Mouse (Mus musculus) limb, embryonic 13.5 days (tissue): ENCODE results near the gene Prmt1. TPM values are rescaled to one million over a fixed set of nuclear protein-coding genes. Genes with fewer than 3 reads are reported as not detected.

Experiments
- ATAC-seq: fragments of 200-750 bp; cut with Nextera tagmentation; 2 replicates; pipeline ENCODE4 v1.8.0; 2017; ENCODE audit warnings: low read depth, moderate number of reproducible peaks, moderate TSS enrichment; ENCODE audit not compliant: low FRiP score
- H3K27ac ChIP-seq: fragments of 300-500 bp; sonication (generic); 2 replicates; pipeline ENCODE4 v1.5.1; 2015; ENCODE audit warnings: inconsistent platforms, mild to moderate bottlenecking, moderate library complexity
- H3K27me3 ChIP-seq: fragments of 300-500 bp; sonication (generic); 2 replicates; pipeline ENCODE4 v1.6.1; 2015; ENCODE audit warnings: mild to moderate bottlenecking, inconsistent platforms
- H3K36me3 ChIP-seq: fragments of 300-500 bp; sonication (generic); 2 replicates; pipeline ENCODE4 v1.6.1; 2015; ENCODE audit warnings: inconsistent platforms, mild to moderate bottlenecking, moderate library complexity
- H3K4me1 ChIP-seq: fragments of 300-500 bp; sonication (generic); 2 replicates; pipeline ENCODE4 v1.6.1; 2015; ENCODE audit warnings: inconsistent platforms
- H3K4me2 ChIP-seq: fragments of 300-500 bp; sonication (generic); replicated peaks from 2 replicates; pipeline ENCODE4 v1.6.1; 2015; ENCODE audit warnings: inconsistent platforms, mild to moderate bottlenecking, moderate library complexity
- H3K4me3 ChIP-seq: fragments of 300-500 bp; sonication (generic); 2 replicates; pipeline ENCODE4 v1.5.1; 2015; ENCODE audit warnings: moderate library complexity, mild to moderate bottlenecking, inconsistent platforms
- H3K9ac ChIP-seq: fragments of 300-500 bp; sonication (generic); 2 replicates; pipeline ENCODE4 v1.6.1; 2015; ENCODE audit warnings: mild to moderate bottlenecking, inconsistent platforms
- H3K9me3 ChIP-seq: fragments of 300-500 bp; sonication (generic); 2 replicates; pipeline ENCODE4 v1.6.1; 2016; ENCODE audit warnings: inconsistent platforms
- WGBS: fragments of 180-500 bp; shearing (Covaris S2); methylation state at CpG from one replicate; pipeline ENCODE4 v1.1.7; 2015; 5-methylcytosine and 5-hydroxymethylcytosine counted together
- polyA plus RNA-seq: library from polyadenylated mRNA; unstranded; fragments of >200 nt; fragmentation: Nextera tagmentation; extraction: Ambion mirVana; gene quantifications from 2 replicates; pipeline ENCODE4 v1.2.1, GENCODE M21; 2015

The Prmt1 gene
- polyA plus RNA-seq, 1 experiment from 2014 or later: 670 TPM

DNA sequence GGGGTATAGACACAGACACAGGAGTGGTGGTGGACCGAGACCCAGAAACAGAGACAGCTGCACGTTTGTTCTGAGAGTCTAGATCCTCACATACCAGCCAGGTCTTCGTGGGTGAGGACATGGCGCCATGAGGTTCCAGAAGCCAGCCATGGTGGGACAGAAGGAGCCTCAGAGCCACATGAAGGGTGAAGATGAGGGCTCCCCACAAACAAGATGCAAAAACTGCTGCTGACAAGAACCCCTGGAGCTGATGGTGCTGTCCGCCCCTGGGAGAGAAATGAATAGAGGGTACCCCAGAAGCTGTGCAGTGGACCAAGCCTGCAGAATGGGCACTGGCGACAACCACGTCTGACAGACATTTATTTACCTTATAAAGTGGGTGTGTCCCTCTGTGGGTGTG is 15.2 kb downstream of the Prmt1 start:
- H3K27ac ChIP-seq: peak overlapping the region; percentile 85; the same call in 1 of the 2 replicates
- H3K4me3 ChIP-seq: peak overlapping the region; percentile 55
- H3K9me3 ChIP-seq: no peaks in the 10 kb centered on the region
- H3K9ac ChIP-seq: peak overlapping the region; percentile 69
- H3K4me1 ChIP-seq: peaks cover 35% of the 10 kb centered on the region
- no peak for ATAC-seq
- WGBS: 70% methylated on average over 7 of the region's 7 CpGs
- peaks cover 19% of the 10 kb centered on the region for H3K36me3 ChIP-seq
- peak overlapping the region; percentile 73 for H3K4me2 ChIP-seq
- no peaks in the 10 kb centered on the region for H3K27me3 ChIP-seq

DNA sequence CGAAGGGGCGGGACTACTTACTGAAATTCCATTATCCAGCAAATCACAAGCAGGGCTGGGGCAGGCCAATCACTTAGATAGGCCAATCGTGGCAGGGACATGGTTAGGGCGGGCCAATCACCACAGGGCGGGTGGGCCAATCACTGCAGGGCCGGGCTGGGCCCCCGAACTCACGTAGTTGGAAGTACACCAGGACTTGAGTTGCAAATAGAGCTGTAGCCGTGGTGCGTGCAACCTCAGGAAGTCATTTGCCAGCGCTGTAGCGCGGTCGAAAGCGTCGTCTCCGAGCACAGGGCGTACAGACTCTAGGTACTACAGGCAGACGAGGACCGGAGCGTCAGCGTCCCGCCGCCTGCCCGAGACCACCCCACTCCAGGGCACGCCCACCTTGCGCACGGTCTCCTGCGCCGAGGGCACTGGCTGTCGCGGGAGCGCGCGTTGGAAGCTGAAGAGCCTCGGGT is 16.1 kb downstream of the Prmt1 start:
- Histone ChIP-seq H3K9ac (peak overlapping the region; percentile 69), H3K4me3 (peak overlapping the region; percentile 55), H3K27ac (peak overlapping the region; percentile 85), H3K36me3 (peaks cover 19% of the 10 kb centered on the region), H3K4me2 (peak overlapping the region; percentile 73), H3K27me3 (no peaks in the 10 kb centered on the region), H3K4me1 (peaks cover 35% of the 10 kb centered on the region), H3K9me3 (no peaks in the 10 kb centered on the region)
- under 1% methylated on average over 36 of the region's 36 CpGs for WGBS
- ATAC-seq: peak; percentile 97

DNA sequence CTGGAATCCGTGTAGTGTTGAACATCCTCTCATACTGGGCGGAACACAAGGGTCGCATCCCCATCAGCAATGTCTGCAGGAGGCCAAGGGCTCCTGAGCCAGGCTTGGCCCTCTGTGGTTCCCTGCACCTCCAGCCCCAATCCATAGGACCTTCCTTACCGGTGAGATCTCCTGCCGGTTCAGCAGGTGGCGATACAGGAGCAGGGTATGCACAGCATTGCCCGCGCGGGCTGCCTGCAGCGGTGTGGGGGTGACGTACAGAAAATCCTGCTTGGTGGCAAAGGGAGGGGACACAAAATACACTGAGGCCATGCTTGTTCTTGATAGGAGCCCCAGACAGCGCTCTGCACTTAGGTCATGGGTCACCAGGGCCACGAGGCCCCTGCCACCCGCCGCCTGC is 19.7 kb downstream of the Prmt1 start:
- H3K4me3 ChIP-seq: no peak overlapping the region
- H3K27ac ChIP-seq: no peak overlapping the region
- WGBS: 72% methylated on average over 15 of the region's 15 CpGs
- peaks cover 12% of the 10 kb centered on the region for H3K4me1 ChIP-seq
- peaks cover 50% of the 10 kb centered on the region for H3K36me3 ChIP-seq
- no peak for ATAC-seq
- H3K9ac ChIP-seq: no peak overlapping the region
- H3K4me2 ChIP-seq: no peak overlapping the region
- no peaks in the 10 kb centered on the region for H3K9me3 ChIP-seq
- no peaks in the 10 kb centered on the region for H3K27me3 ChIP-seq

DNA sequence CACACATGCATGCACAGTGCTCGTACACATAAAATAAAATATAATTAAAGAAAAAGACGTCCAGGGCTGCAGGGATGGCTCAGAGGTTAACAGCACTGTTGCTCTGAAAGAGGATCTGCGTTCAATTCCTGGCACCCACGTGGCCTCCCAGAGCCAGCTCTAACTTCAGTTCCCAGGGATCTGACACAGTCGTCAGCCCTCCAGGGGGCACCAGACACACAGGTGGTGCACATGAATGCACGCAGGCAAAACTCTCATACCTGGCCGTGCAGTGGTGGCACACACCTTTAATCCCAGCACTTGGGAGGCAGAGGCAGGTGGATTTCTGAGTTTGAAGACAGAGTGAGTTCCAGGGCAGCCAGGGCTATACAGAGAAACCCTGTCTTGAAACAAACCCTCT is 20.4 kb downstream of the Prmt1 start:
- H3K9me3 ChIP-seq: no peaks in the 10 kb centered on the region

DNA sequence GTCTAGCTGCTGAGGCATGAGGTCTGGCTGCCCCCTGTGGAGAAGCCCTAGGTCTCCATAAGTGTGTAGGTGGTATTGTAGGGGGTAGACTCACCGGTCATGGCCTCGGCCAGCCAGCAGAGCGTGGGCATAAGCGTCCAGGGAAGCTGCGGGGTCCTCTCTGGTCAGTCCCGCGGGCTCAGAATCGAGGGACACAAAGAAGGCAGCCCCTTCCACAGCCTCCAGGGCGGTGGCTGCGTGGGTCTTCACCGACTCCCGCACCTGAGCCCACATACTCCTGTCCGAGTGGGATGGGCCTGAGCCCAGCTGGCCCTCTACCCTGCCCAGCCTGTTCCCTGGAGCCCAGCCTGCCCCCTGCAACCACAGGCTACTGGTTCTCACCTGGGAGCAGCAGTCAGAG is 21.4 kb downstream of the Prmt1 start:
- Histone ChIP-seq H3K27ac (no peak overlapping the region), H3K4me2 (no peak overlapping the region), H3K36me3 (peaks cover 64% of the 10 kb centered on the region), H3K4me3 (no peak overlapping the region), H3K4me1 (peaks cover 3% of the 10 kb centered on the region), H3K27me3 (no peaks in the 10 kb centered on the region), H3K9me3 (no peaks in the 10 kb centered on the region), H3K9ac (no peak overlapping the region)
- WGBS: 94% methylated on average over 13 of the region's 13 CpGs
- no peak for ATAC-seq

More for the DNA sequence above, 20.4 kb downstream of the Prmt1 start:
- Histone ChIP-seq H3K36me3 (peaks cover 57% of the 10 kb centered on the region), H3K4me2 (no peak overlapping the region), H3K9ac (no peak overlapping the region), H3K4me3 (no peak overlapping the region), H3K27ac (no peak overlapping the region), H3K4me1 (peaks cover 5% of the 10 kb centered on the region), H3K27me3 (no peaks in the 10 kb centered on the region)
- 78% methylated on average over 7 of the region's 7 CpGs for WGBS
- ATAC-seq: no peak

DNA sequence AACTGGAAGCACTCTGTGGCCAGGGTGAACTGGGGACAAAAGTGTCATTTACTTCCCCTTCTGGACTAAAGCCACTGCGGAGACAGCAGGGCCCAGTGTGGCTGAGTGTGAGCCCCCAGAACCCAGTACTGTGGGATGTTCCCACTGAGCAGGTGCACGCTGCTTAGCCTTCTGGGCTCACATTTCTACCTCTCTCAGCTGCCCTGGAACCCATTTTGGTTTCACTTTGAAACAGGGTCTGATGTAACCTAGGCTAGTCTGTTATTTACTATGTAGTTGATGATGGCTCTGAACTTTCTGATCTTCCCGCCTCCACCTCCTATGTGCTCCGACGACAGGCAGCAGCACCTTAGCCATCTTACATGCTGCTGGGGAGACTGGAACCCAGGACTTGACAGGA is 23.5 kb downstream of the Prmt1 start:
- Histone ChIP-seq H3K9me3 (no peaks in the 10 kb centered on the region), H3K4me3 (no peak overlapping the region), H3K4me1 (no peaks in the 10 kb centered on the region), H3K4me2 (no peak overlapping the region), H3K27ac (no peak overlapping the region), H3K9ac (no peak overlapping the region), H3K36me3 (peaks cover 79% of the 10 kb centered on the region), H3K27me3 (no peaks in the 10 kb centered on the region)
- 88% methylated on average over 5 of the region's 5 CpGs for WGBS
- no peak for ATAC-seq

DNA sequence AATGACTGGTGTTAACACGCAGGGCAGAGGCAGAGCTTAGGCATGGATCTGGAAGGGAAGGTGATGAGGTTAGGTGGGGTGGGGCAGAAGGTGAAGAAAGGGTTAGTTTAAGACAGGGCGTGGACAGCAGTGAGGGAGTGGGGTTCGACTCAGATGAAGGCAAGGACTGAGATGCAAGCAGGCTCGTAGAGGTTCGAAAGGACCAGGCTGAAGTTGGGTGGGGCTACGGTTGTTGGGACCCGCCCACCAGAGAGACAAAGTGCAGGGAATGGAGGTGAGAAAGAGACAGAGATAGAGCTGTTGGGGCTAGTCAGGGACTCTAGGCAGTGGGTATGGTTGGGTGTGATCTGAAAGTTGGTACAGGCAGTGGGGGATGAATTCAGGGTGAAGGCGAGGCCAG is 24.0 kb downstream of the Prmt1 start:
- H3K27ac ChIP-seq: no peak overlapping the region
- no peak overlapping the region for H3K9ac ChIP-seq
- no peaks in the 10 kb centered on the region for H3K9me3 ChIP-seq
- H3K4me1 ChIP-seq: no peaks in the 10 kb centered on the region
- peaks cover 79% of the 10 kb centered on the region for H3K36me3 ChIP-seq
- ATAC-seq: no peak
- 68% methylated on average over 8 of the region's 8 CpGs for WGBS
- H3K4me3 ChIP-seq: no peak overlapping the region
- H3K27me3 ChIP-seq: no peaks in the 10 kb centered on the region
- H3K4me2 ChIP-seq: no peak overlapping the region

DNA sequence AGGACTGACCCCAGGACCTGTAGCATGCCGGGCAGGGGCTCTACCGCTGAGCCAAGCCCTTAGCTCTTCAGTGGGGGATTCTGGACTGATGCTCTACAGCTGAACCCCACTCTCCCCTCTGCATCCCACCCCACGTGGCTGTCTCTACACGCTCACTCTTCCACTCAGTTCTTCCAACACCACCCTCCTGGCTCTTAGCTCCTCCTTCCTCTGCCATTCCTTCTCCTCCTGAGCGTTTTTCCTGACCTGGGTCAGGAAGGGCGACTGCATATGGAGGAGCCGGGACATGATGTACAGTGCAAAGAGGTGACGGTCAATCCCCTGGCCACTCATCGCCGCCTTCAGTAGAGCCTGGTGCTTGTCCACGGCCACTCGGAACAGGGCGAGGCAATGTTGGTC is 25.9 kb downstream of the Prmt1 start:
- no peak for ATAC-seq
- Histone ChIP-seq H3K4me3 (no peak overlapping the region), H3K4me2 (no peak overlapping the region), H3K4me1 (no peaks in the 10 kb centered on the region), H3K27me3 (no peaks in the 10 kb centered on the region), H3K9me3 (no peaks in the 10 kb centered on the region), H3K36me3 (peaks cover 64% of the 10 kb centered on the region), H3K9ac (no peak overlapping the region), H3K27ac (no peak overlapping the region)
- WGBS: 89% methylated on average over 13 of the region's 13 CpGs

DNA sequence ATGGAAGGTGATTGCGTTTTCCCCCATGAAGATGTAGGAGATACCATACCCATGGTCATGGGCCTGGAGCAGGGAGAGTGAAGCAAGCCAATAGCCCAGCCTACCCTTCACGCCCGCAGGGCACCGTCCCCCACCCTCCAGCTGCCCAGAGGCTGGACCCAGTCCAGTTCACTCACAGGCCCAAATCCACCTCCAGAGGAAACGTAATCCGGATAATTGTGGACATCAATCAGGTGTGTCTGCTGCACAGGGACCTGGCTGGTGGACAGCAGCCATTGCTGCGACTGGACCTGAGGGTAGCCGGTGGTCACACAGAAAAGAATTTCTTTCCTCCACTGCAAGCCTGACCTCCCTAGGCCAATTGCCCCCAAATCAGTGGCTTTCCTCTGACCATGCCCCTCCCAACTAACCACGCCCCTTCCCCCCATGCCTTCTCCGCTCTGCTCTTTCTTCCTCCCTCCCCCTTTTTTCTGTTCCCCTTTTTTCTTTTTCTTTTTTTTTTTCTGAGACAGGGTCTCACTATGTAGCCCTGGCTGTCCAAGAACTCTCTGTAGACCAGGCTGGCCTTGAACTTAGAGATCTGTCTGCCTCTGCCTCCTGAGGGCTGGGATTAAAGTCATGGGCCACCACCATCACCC is 26.4 kb downstream of the Prmt1 start:
- 85% methylated on average over 10 of the region's 10 CpGs for WGBS
- Histone ChIP-seq H3K36me3 (peaks cover 59% of the 10 kb centered on the region), H3K9ac (no peak overlapping the region)

DNA sequence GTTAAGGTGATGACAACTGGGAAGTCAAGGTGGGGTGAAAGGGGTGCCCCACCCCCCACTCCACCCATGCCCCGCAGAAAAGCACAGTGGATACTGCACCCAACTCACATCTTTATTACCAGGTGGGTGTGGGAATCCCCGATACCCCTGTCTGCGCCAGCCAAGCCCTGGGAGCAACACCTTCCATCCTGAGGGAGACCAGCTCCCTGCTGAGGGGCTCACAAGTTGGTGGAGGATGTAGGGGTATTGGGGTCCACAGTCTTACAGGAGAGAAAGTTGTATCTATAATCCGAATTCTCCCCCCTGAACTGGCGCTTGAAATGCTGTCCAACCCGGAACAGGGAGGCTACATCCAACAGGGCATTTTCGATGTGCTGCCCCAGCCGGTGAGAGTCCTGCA is 27.1 kb downstream of the Prmt1 start:
- ATAC-seq: no peak
- no peak overlapping the region for H3K4me2 ChIP-seq
- no peak overlapping the region for H3K9ac ChIP-seq
- H3K4me3 ChIP-seq: no peak overlapping the region
- H3K9me3 ChIP-seq: no peaks in the 10 kb centered on the region
- no peaks in the 10 kb centered on the region for H3K27me3 ChIP-seq
- peaks cover 54% of the 10 kb centered on the region for H3K36me3 ChIP-seq
- 89% methylated on average over 8 of the region's 8 CpGs for WGBS
- H3K4me1 ChIP-seq: no peaks in the 10 kb centered on the region
- H3K27ac ChIP-seq: no peak overlapping the region

More for the DNA sequence above, 26.4 kb downstream of the Prmt1 start:
- Histone ChIP-seq H3K4me2 (no peak overlapping the region), H3K9me3 (no peaks in the 10 kb centered on the region), H3K27ac (no peak overlapping the region), H3K27me3 (no peaks in the 10 kb centered on the region), H3K4me1 (no peaks in the 10 kb centered on the region), H3K4me3 (no peak overlapping the region)
- ATAC-seq: no peak

DNA sequence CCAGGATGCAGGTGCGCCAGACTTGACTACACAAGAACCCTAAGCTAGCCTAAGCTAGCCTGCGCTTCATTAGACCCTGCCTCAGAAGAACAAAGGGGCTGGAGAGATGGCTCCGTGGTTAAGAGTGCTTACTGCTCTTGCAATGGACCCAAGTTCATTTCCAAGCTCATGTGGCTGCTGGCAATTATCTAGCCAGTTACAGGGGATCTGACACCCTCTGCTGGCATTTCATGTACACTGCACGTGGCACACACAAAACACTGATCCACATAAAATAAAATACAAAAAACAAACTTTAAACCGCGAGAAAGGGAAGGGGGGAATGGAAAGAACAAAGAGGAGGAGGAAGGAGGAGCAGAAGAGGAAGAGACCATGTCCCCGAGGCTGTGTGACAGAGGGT is 28.2 kb downstream of the Prmt1 start:
- Histone ChIP-seq H3K4me3 (no peak overlapping the region), H3K27me3 (no peaks in the 10 kb centered on the region), H3K36me3 (peaks cover 44% of the 10 kb centered on the region), H3K9ac (no peak overlapping the region), H3K9me3 (no peaks in the 10 kb centered on the region), H3K4me1 (no peaks in the 10 kb centered on the region), H3K27ac (no peak overlapping the region), H3K4me2 (no peak overlapping the region)
- 55% methylated on average over 7 of the region's 7 CpGs for WGBS
- ATAC-seq: no peak

DNA sequence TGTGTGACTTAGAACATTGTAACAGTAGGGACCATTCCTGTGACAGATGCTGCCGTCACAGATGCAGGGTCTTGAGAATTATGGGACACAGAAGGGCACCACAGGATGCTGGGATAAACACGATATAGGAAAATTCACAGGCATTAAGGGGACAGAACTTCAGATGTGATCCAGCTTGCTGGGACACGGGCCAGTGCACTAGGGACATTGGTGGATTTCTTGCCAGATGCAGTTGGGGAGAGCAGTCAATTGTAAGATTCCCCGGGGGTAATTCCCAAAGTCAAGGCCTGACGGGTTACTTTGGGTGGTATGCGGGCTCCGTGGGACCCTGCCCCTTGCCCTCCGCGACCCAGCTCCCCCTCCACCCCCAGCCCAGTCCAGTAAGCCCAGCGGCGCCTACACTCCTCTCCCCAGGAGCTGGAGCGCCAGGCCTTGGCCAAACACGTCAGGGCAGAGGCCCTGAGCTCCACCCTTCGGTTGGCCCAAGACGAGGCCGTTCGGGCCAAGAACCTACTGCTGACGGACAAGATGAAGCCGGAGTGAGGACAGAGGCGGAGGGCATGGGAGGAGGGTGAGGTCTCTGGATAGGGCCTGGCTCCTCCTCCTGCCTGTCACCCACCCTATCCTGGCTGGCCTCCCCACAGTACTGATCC is 29.1 kb downstream of the Prmt1 start:
- Histone ChIP-seq H3K27me3 (no peaks in the 10 kb centered on the region), H3K27ac (no peak overlapping the region), H3K4me3 (no peak overlapping the region), H3K4me2 (no peak overlapping the region), H3K9ac (peak overlapping the region; percentile 31; the same call in 1 of the 2 replicates), H3K4me1 (peaks cover 2% of the 10 kb centered on the region; the same call in 1 of the 2 replicates), H3K36me3 (peaks cover 36% of the 10 kb centered on the region), H3K9me3 (no peaks in the 10 kb centered on the region)
- 76% methylated on average over 20 of the region's 20 CpGs for WGBS
- no peak for ATAC-seq
